Mouse (Mus musculus) olfactory bulb, adult 2 months (tissue): ENCODE results near the gene Pou3f4. TPM values are rescaled to one million over a fixed set of nuclear protein-coding genes. Genes with fewer than 3 reads are reported as not detected.
"Not testable (repeated sequence)": the region's sequence is repeated elsewhere in the genome, so short reads cannot be mapped to it uniquely, and the experiment has no call there.

Experiments
- H3K27ac ChIP-seq: fragments of 200-500 bp; 2 replicates; pipeline ENCODE4 v1.5.1; 2012; ENCODE audit warnings: low read depth, low read length; ENCODE audit not compliant: insufficient read depth
- H3K4me1 ChIP-seq: fragments of 200-500 bp; 2 replicates; pipeline ENCODE4 v1.6.1; 2012; ENCODE audit warnings: low read length; ENCODE audit not compliant: control insufficient read depth, insufficient read depth
- H3K4me3 ChIP-seq: fragments of 200-500 bp; 2 replicates; pipeline ENCODE4 v1.5.1; 2012; ENCODE audit warnings: mild to moderate bottlenecking, low read depth, low read length, moderate library complexity; ENCODE audit not compliant: insufficient read depth
- CTCF ChIP-seq: fragments of 200-500 bp; IDR thresholded peaks from 2 replicates; pipeline ENCODE4 v1.5.1; 2012; ENCODE audit warnings: low read depth, mild to moderate bottlenecking, low read length, moderate library complexity; ENCODE audit not compliant: insufficient read depth
- POLR2A ChIP-seq: fragments of 200-500 bp; IDR thresholded peaks from 2 replicates; pipeline ENCODE4 v1.6.1; 2012; ENCODE audit warnings: mild to moderate bottlenecking, low read depth, low read length, moderate library complexity; ENCODE audit not compliant: insufficient read depth
- WGBS: fragments of 180-500 bp; shearing (Covaris S2); methylation state at CpG from one replicate; pipeline ENCODE4 v1.1.7; 2018; 5-methylcytosine and 5-hydroxymethylcytosine counted together
- polyA plus RNA-seq: library from polyadenylated mRNA; stranded (reverse); fragments of >200 nt; gene quantifications from 2 replicates; pipeline ENCODE4 v1.2.4, GENCODE M21; 2012; ENCODE audit warnings: low replicate concordance; ENCODE audit not compliant: missing spikeins, insufficient read depth, insufficient read length

Gene Pou3f4
- polyA plus RNA-seq, result not detected in 2 replicates

DNA sequence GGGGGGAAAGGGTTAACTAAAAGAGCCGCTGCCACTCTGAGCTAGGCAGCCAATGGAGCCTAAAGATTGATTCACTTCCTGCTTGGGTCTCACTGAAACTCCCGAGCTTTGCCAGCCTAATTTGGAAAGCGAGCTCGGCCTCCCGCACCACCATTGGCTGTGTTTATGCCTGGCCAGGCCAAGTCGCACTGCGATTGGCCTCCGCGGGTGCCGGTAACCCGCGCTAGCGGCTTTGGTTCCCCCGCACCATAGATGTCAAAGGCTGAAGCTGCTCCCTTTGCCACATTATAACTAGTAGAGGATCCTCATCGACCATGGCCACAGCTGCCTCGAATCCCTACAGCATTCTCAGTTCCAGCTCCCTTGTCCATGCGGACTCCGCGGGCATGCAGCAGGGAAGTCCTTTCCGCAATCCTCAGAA, at the start of gene Pou3f4:
Gene Pou3f4 (plus strand): TSS at position 130 of the 421 bp plus-strand sequence.
- TF ChIP-seq POLR2A (peak; percentile 48; the same call in 1 of the 2 replicates), CTCF (no peak)
- H3K4me1 ChIP-seq, result no peaks in the 10 kb centered on the region; the same call in 1 of the 2 replicates
- WGBS, result 15% methylated on average over 20 of the region's 20 CpGs
- peak within 1 kb of the TSS; percentile 90 for H3K27ac ChIP-seq
- H3K4me3 ChIP-seq, result peak within 1 kb of the TSS; percentile 90

DNA sequence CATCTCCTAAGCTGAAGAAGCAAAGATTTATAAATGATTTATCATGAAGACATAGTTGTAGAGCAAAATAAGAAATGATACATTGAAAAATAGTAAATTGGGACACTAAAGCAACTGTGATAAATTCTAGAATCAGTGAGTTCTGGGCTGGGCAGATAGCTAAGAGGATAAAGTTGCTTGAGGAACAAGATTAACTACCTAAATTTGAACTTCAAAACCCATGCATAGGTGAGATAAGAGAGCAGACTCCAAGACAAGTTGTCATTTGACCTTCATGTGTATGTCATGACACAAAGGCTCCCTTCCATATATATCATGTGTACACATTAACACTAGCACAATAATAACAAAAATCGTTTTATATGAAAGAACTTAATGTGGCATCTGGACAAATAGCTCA, 48.1 kb upstream of the Pou3f4 start:
- 78% methylated on average over 1 of the region's 1 CpGs for WGBS
- Histone ChIP-seq H3K27ac (no peak overlapping the region), H3K4me1 (no peaks in the 10 kb centered on the region), H3K4me3 (no peak overlapping the region)
- TF ChIP-seq POLR2A, result no peak
- TF ChIP-seq CTCF, result no peak

DNA sequence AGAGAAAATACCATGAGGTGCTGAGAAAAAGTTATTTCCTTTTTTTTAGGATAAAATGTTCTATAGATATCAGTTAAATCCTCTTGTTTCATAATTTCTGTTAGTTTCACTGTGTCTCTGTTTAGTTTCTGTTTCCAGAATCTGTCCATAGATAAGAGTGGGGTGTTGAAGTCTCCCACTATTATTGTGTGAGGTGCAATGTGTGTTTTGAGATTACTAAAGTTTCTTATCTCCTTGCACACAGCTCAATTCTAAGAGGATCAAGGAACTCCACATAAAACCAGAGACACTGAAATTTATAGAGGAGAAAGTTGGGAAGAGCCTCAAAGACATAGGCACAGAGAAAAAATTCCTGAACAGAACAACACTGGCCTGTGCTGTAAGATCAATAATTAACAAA, 39.3 kb upstream of the Pou3f4 start:
- not testable (repeated sequence) for H3K27ac ChIP-seq, H3K4me3 ChIP-seq, H3K4me1 ChIP-seq

DNA sequence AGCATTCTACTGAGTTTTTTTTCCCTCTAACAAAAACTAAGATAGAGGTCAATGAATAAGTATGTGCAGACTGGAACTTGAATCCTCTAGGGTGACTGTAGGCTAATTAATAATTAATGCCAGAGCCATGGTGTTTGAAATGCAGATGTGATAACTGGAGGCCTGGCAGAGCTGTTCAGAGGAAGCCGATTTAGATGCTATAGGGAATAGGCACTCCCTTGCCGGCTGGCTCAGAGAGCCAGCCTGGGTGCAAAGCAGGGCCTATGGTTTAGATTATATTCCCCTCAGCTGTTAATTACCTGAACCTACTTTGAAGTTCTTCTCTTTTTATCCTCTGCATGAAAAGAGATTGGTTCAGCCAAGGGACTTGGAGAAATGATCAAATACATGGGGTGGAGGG, 11.6 kb upstream of the Pou3f4 start:
- 66% methylated on average over 2 of the region's 2 CpGs for WGBS
- Histone ChIP-seq H3K4me1 (no peaks in the 10 kb centered on the region), H3K4me3 (no peak overlapping the region), H3K27ac (no peak overlapping the region)
- no peak for TF ChIP-seq CTCF

DNA sequence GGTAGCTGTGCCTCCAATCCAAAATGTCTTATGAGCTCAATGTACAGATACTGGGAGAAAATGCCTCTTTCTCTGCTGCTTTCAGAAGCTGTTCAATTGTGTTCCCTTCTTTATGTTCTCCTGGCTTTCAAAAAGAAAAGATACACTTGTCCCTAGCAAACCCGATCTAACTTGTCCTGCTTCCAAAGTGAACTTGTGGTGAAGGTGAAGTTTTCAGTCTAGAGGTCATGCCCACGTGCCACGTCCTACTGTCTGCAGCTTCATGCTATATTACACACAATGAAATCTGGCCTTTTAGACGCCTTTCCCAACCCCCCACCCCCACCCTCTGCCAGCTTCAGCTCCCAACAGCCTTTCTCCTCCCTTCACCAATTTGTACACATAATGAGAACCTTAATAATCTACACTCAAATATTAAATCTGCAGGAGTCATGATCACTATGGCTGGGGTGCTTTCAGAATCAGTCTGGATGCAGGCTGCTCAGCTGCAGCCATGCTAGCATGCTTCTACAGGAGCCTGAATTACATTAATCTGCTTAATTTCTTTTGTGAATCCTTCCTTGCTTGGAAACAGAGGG, 4.0 kb upstream of the Pou3f4 start:
- 28% methylated on average over 4 of the region's 4 CpGs for whole genome bisulfite sequencing
- TF ChIP-seq POLR2A (no peak), CTCF (no peak)
- Histone ChIP-seq H3K4me3 (no peak overlapping the region), H3K4me1 (no peaks in the 10 kb centered on the region; the same call in 1 of the 2 replicates), H3K27ac (no peak overlapping the region)

DNA sequence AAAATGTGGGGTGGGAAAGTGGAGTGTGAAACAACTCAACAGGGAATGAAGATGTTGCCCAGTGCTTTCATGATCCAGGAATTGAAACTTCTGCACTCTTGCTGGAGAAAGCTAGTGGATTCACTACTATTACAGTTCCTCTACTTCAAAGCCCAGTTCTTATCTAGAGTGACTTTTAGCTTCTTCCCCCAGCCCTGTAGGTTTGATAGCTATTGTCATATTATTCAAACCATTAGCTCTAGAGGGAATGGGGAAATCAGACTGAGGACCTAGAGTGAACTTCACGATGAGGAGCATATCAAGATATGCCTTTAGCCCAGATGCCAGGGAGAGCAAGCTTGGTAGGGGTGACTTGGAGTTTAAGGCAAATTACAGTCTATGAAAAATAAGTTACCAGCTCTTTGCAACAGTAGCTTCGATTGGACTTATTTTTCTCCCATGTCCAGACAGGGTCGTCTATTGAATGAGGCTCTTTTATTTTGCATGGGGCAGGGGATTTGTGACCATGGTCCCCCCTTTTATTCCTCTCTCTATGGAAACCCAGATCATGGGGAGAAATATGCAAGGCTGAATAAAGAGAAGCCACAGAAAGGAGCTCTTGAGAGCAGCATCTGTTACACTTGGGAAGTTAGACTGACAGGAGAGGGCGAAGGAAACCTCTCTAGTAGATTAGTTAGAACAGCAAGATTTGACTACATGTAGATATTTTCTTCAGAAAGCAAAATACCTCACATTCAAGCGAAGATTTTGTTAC, 3.1 kb upstream of the Pou3f4 start:
- peak overlapping the region; percentile 29; the same call in 1 of the 2 replicates for H3K27ac ChIP-seq

DNA sequence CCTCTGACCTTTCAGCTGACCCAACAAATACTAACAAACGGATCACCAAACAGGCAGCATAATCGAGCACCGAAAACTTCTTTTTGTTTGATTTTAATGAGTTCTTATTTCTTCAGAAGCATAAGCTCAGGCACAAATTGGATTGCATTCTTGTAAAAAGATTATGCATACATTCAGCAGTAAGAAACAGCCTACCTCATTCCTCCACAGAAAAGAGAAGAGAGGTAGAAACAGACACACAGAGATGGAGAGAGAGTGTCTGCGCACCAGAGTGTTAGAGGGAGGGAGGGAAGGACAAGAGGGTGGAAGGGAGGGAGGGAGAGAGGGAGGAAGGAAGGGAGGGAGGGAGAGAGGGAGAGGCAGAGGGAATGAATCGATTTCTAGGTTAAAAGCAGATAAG, 2.0 kb upstream of the Pou3f4 start:
- Histone ChIP-seq H3K27ac (no peak overlapping the region; the same call in 1 of the 2 replicates), H3K4me3 (peak overlapping the region; percentile 13; the same call in 1 of the 2 replicates), H3K4me1 (no peaks in the 10 kb centered on the region; the same call in 1 of the 2 replicates)
- 30% methylated on average over 5 of the region's 5 CpGs for WGBS
- no peak for TF ChIP-seq POLR2A
- TF ChIP-seq CTCF, result no peak

More for the DNA sequence above, 3.1 kb upstream of the Pou3f4 start:
- no peak overlapping the region for H3K4me3 ChIP-seq
- H3K4me1 ChIP-seq, result no peaks in the 10 kb centered on the region; the same call in 1 of the 2 replicates
- TF ChIP-seq CTCF (no peak), POLR2A (no peak)
- WGBS, result 33% methylated on average over 5 of the region's 5 CpGs

DNA sequence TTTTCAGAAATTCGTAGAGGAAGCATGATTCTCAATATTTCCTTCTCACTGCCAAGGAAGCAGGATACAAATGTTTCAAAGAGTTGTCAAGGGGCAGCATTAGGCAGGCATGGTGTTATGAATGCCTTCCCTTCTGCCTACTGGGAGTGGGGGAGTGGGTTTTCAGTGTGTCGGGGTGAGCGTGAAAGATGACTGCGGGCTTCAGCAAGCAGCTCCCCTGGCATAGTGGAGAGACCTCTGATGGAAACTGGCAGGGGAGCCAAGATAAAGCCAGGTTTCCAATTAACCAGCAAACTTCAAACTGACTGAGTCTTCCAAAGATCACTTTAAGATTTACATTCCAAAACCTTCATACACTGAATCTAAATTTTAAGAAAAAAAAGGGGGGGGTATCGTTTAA, 679 bp upstream of the Pou3f4 start:
- TF ChIP-seq CTCF, result no peak
- TF ChIP-seq POLR2A, result no peak
- peak overlapping the region; percentile 54 for H3K27ac ChIP-seq
- peak overlapping the region; percentile 10; the same call in 1 of the 2 replicates for H3K4me3 ChIP-seq
- H3K4me1 ChIP-seq, result no peaks in the 10 kb centered on the region; the same call in 1 of the 2 replicates
- 19% methylated on average over 5 of the region's 5 CpGs for WGBS

DNA sequence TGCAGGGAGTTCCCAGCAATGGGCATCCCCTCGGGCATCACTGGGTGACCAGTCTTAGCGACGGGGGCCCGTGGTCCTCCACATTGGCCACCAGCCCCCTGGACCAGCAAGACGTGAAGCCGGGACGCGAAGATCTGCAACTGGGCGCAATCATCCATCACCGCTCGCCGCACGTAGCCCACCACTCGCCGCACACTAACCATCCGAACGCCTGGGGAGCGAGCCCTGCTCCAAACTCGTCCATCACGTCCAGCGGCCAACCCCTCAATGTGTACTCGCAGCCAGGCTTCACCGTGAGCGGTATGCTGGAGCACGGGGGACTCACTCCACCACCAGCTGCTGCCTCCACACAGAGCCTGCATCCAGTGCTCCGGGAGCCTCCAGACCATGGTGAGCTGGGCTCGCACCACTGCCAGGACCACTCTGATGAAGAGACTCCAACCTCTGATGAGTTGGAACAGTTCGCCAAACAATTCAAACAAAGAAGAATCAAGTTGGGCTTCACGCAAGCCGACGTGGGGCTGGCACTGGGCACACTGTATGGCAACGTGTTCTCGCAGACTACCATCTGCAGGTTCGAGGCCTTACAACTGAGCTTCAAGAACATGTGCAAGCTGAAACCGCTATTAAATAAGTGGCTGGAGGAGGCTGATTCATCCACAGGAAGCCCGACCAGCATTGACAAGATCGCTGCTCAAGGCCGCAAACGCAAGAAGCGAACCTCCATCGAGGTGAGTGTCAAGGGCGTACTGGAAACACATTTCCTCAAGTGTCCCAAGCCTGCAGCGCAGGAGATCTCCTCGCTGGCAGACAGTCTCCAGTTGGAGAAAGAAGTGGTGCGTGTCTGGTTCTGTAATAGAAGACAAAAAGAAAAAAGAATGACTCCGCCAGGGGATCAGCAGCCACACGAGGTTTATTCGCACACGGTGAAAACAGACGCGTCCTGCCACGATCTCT, 790 bp downstream of the Pou3f4 start:
- no peaks in the 10 kb centered on the region; the same call in 1 of the 2 replicates for H3K4me1 ChIP-seq
- no peak for TF ChIP-seq POLR2A
- TF ChIP-seq CTCF, result no peak
- H3K4me3 ChIP-seq, result peak overlapping the region; percentile 90
- 14% methylated on average over 52 of the region's 52 CpGs for WGBS
- H3K27ac ChIP-seq, result peak overlapping the region; percentile 90
